Mouse (Mus musculus) G1E (cell line): ENCODE data around the gene Ptprm.

Experiments
- CTCF ChIP-seq: IDR thresholded peaks from 2 replicates; pipeline ENCODE4 v1.5.1; 2012; ENCODE audit warnings: low read depth, low read length, inconsistent platforms, mixed read lengths
- GATA2 ChIP-seq: IDR thresholded peaks from 2 replicates; pipeline ENCODE4 v1.6.1; 2012; ENCODE audit warnings: low read depth, low read length, inconsistent platforms, borderline replicate concordance
- TAL1 ChIP-seq: conservative IDR thresholded peaks from 2 replicates; pipeline ENCODE4 v1.6.1; 2012; ENCODE audit warnings: low read depth, low read length, inconsistent platforms, mixed read lengths

- no peak for TF ChIP-seq CTCF
- TF ChIP-seq TAL1: no peak
- TF ChIP-seq GATA2: no peak
Measured at GRCm38 (mm10) chr17:66858757-66859156, 495.5 kb downstream of the Ptprm start.
